Mouse (Mus musculus): ENCODE measurements around the gene Ckm. TPM values are rescaled to one million over a fixed set of nuclear protein-coding genes. Genes with fewer than 3 reads are reported as not detected.
A peak's percentile ranks its signal among the peaks of the same experiment; 100 is the strongest.

Gene Ckm
- 0.21 and 0.47 TPM in 2 replicates for total RNA-seq (2012; rRNA removed)
- total RNA-seq (2014; rRNA removed) = 0.08 and 0.92 TPM in 2 replicates
- not detected in 2 replicates for polyA plus RNA-seq (2012; ENCODE audit: insufficient read length, low read depth)

- Histone ChIP-seq H3K36me3 (replicated peaks in 1 of 2; ENCODE audit: control insufficient read depth in 1 of 2, insufficient read depth in 1 of 2, low read length in 1 of 2) (no peaks in the 10 kb centered on the region), H3K4me3 (replicated peaks in 1 of 3; ENCODE audit: low read depth in 2 of 3, low read length in 2 of 3, poor library complexity in 1 of 3) (peak within 1 kb of the TSS in 2 of 3 experiments; percentile 39 to 57), H3K4me2 (ENCODE audit: insufficient read depth, low read depth, poor library complexity, severe bottlenecking) (peak within 1 kb of the TSS; percentile 80), H3K9me3 (replicated peaks; ENCODE audit: low read length) (peaks cover 16% of the 10 kb centered on the region), H3K27me3 (replicated peaks) (peaks cover 69% of the 10 kb centered on the region), H3K27ac (ENCODE audit: insufficient read depth, low read depth) (no peak within 1 kb of the TSS), H3K9ac (ENCODE audit: insufficient read depth, low read depth) (no peak within 1 kb of the TSS), H3K4me1 (ENCODE audit: control insufficient read depth in 1 of 2, insufficient read depth in 2 of 2) (peaks cover 2 to 20% of the 10 kb centered on the region in 2 experiments; a peak in 3 of 4 replicates), H3K79me2 (replicated peaks; ENCODE audit: control insufficient read depth, extremely low read depth, insufficient read depth, poor library complexity, severe bottlenecking) (no peaks in the 10 kb centered on the region)
- no peak for TF ChIP-seq HCFC1 (IDR thresholded peaks at IDR 0.05; ENCODE audit: low read depth, low read length)
- TF ChIP-seq E2F4 (IDR thresholded peaks at IDR 0.05; ENCODE audit: insufficient replicate concordance, low read depth, low read length) = no peak
- no peak for TF ChIP-seq USF2 (conservative IDR thresholded peaks at IDR 0.05; ENCODE audit: low read depth, low read length)
- no peak for TF ChIP-seq JUND (conservative IDR thresholded peaks at IDR 0.05; ENCODE audit: low read depth, low read length)
- TF ChIP-seq IRF4 (IDR thresholded peaks at IDR 0.05; ENCODE audit: low read depth, low read length) = no peak
- no peak for TF ChIP-seq NELFE (IDR thresholded peaks at IDR 0.05; ENCODE audit: low read depth, low read length)
- no peak for TF ChIP-seq ZMIZ1 (IDR thresholded peaks at IDR 0.05; ENCODE audit: low read depth, low read length)
- no peak for TF ChIP-seq MAX (IDR thresholded peaks at IDR 0.05; ENCODE audit: low read length)
- TF ChIP-seq PAX5 (IDR thresholded peaks at IDR 0.05; ENCODE audit: low read length) = no peak
- DNase-seq (ENCODE audit: extremely low read depth) = no peak
- dilution Hi-C loops (cut with MboI; ENCODE audit: extremely low pct_ligation_motif_present, extremely low pct_unique_long_range_greater_than_20kb, low sequenced_read_pairs) (no loop called here), in situ Hi-C loops (cut with MboI; ENCODE audit: low pct_ligation_motif_present, low pct_unique_long_range_greater_than_20kb, low sequenced_read_pairs) (loop anchor here (25.0 kb wide), 2 partner anchors 158 to 458 kb away; partner anchors contain the start of genes Ceacam16, Gm19345 and Ppp1r37)
Measured at GRCm38 (mm10) chr7:19404476-19404875, at the start of gene Ckm. Ckm (plus strand) TSS chr7:19404776.

DNA sequence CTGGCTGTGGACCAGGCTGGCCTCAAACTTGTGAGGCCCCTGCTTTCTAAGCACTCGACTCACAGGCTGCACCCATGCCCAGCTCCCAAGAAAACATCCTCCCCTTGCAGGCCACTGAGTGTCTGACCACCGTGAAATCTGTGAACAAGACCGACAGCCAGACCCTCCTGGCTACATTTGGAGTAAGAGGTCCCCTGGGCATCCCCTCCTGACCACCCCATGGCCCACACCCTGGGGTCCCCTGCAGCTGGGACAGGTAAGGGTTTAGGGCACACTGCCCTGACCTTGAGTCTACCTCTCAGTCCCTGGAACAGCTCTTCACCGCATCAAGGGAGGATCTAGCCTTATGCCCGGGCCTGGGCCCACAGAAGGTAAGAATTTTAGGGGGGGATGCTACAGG lies 49.6 kb upstream of the Ckm start:
- in situ Hi-C loops (cut with MboI; ENCODE audit: low pct_ligation_motif_present, low pct_unique_long_range_greater_than_20kb, low sequenced_read_pairs) = loop anchor here (10.0 kb wide), 1 partner anchor 190 kb away; the partner anchor contains the start of gene Gipr
- DNase-seq (ENCODE audit: extremely low read depth) = no peak
- peaks cover 5 to 26% of the 10 kb centered on the region in 2 experiments; a peak in 3 of 4 replicates for H3K4me1 ChIP-seq (ENCODE audit: control insufficient read depth in 1 of 2, insufficient read depth in 2 of 2)
- H3K9ac ChIP-seq (ENCODE audit: insufficient read depth, low read depth) = no peak overlapping the region
- no peak overlapping the region for H3K4me3 ChIP-seq (replicated peaks in 1 of 3; ENCODE audit: low read depth in 2 of 3, low read length in 2 of 3, poor library complexity in 1 of 3)
- H3K79me2 ChIP-seq (replicated peaks; ENCODE audit: control insufficient read depth, extremely low read depth, insufficient read depth, poor library complexity, severe bottlenecking) = peaks cover 8% of the 10 kb centered on the region
- TF ChIP-seq ETS1 (conservative IDR thresholded peaks at IDR 0.05; ENCODE audit: low read depth, low read length) = no peak
- TF ChIP-seq TBP (conservative IDR thresholded peaks at IDR 0.05; ENCODE audit: low read depth, low read length) = no peak
- TF ChIP-seq GABPA (IDR thresholded peaks at IDR 0.05; ENCODE audit: insufficient replicate concordance, low read depth, low read length) = no peak
- no peak for TF ChIP-seq PAX5 (IDR thresholded peaks at IDR 0.05; ENCODE audit: low read length)
- no peak for TF ChIP-seq E2F4 (IDR thresholded peaks at IDR 0.05; ENCODE audit: insufficient replicate concordance, low read depth, low read length)
- TF ChIP-seq ZNF384 (IDR thresholded peaks at IDR 0.05; ENCODE audit: low read depth, low read length) = no peak
- no peak for TF ChIP-seq TCF12 (IDR thresholded peaks at IDR 0.05; ENCODE audit: low read depth, low read length)
- no peaks in the 10 kb centered on the region for H3K9me3 ChIP-seq (replicated peaks; ENCODE audit: low read length)
- dilution Hi-C loops (cut with MboI; ENCODE audit: extremely low pct_ligation_motif_present, extremely low pct_unique_long_range_greater_than_20kb, low sequenced_read_pairs) = no loop called here
- H3K27ac ChIP-seq (ENCODE audit: insufficient read depth, low read depth) = no peak overlapping the region
- no peak overlapping the region for H3K4me2 ChIP-seq (ENCODE audit: insufficient read depth, low read depth, poor library complexity, severe bottlenecking)
- H3K27me3 ChIP-seq (replicated peaks) = peaks cover under 1% of the 10 kb centered on the region
- peaks cover 39 to 72% of the 10 kb centered on the region in 2 experiments for H3K36me3 ChIP-seq (replicated peaks in 1 of 2; ENCODE audit: control insufficient read depth in 1 of 2, insufficient read depth in 1 of 2, low read length in 1 of 2)
